Mouse (Mus musculus) E14TG2a.4 (cell line): ENCODE data around the gene Stpg4.

Experiments used
- CTCF ChIP-seq: conservative IDR thresholded peaks from 2 replicates; pipeline ENCODE4 v1.5.1; 2014; ENCODE audit warnings: low read length
- NANOG ChIP-seq: IDR thresholded peaks from 2 replicates; pipeline ENCODE4 v1.6.1; 2014; ENCODE audit warnings: borderline replicate concordance, low read length, mixed read lengths
- POU5F1 ChIP-seq: IDR thresholded peaks from 2 replicates; pipeline ENCODE4 v1.6.1; 2014; ENCODE audit warnings: low read length, borderline replicate concordance

- TF ChIP-seq CTCF: no peak
- TF ChIP-seq POU5F1: no peak
- no peak for TF ChIP-seq NANOG
Measured at GRCm38 (mm10) chr17:87447612-87448200, 20.2 kb upstream of the Stpg4 start.
